ENCODE assay signal across 15 mouse cellular contexts in genomic region chr7:103910047-103910446, GRCm38 (mm10). TPM values are rescaled to one million over a fixed set of nuclear protein-coding genes. Genes with fewer than 3 reads are reported as not detected.
A peak's percentile ranks its signal among the peaks of the same experiment; 100 is the strongest.
DNase-seq lines count a peak whose midpoint lies in the region; ATAC-seq and TF ChIP-seq lines count a peak whose summit lies in the region.
"Had no signal": no experiment of that assay in that cellular context is flagged by ENCODE, and none has a peak within 500 bp of the region (broad histone marks: within the 10 kb centered on the region; RNA-seq: fewer than 3 reads in every experiment).

No protein-coding gene starts in this region.

- H3K4me3 ChIP-seq in heart, embryonic 12.5 days = no peak overlapping the region
- no peak overlapping the region for H3K4me3 ChIP-seq in C2C12 (ENCODE audit: insufficient read depth, poor library complexity, severe bottlenecking)
- no peak overlapping the region for H3K4me3 ChIP-seq in liver, embryonic 14.5 days (ENCODE audit: insufficient read depth in 1 of 2, low read depth in 2 of 2, low read length in 2 of 2)
- no peak overlapping the region for H3K4me3 ChIP-seq in midbrain, embryonic 10.5 days
- H3K4me3 ChIP-seq: embryonic facial prominence, embryonic 12.5 days; limb, embryonic 15.5 days had no signal

- H3K79me3 ChIP-seq in C2C12 (ENCODE audit: low read depth) = no peaks in the 10 kb centered on the region

- DNase-seq in heart, adult 8-10 months (ENCODE audit: low spot score) = no peak
- DNase-seq in liver, embryonic 14.5 days (ENCODE audit: low read depth in 3 of 3, low spot score in 3 of 3) = peak; percentile 80 to 91 (median 81)
- no peak for DNase-seq in urinary bladder, adult 2 months (ENCODE audit: low spot score)
- no peak for DNase-seq in ovary, postnatal 14 days (ENCODE audit: low spot score)
- DNase-seq in midbrain, embryonic 10.5 days (ENCODE audit: low spot score) = no peak
- DNase-seq: gastrocnemius, postnatal 25 days; kidney, postnatal 4 days had no signal

- no peak for TF ChIP-seq CTCF in C2C12 (IDR thresholded peaks at IDR 0.05; ENCODE audit: control insufficient read depth, insufficient read depth, insufficient read length)
- no peak for TF ChIP-seq CTCF in liver, embryonic 14.5 days (IDR thresholded peaks at IDR 0.05; ENCODE audit: low read depth)

- H3K4me1 ChIP-seq in heart, embryonic 12.5 days (replicated peaks) = peaks cover 14% of the 10 kb centered on the region
- peaks cover 56% of the 10 kb centered on the region in 2 experiments for H3K4me1 ChIP-seq in liver, embryonic 14.5 days (replicated peaks; ENCODE audit: control insufficient read depth in 2 of 2, insufficient read depth in 2 of 2, low read length in 1 of 2)
- H3K4me1 ChIP-seq in midbrain, embryonic 10.5 days = no peaks in the 10 kb centered on the region
- H3K4me1 ChIP-seq: embryonic facial prominence, embryonic 12.5 days; limb, embryonic 15.5 days had no signal

- H3K27ac ChIP-seq in heart, embryonic 12.5 days (ENCODE audit: poor library complexity, severe bottlenecking) = no peak overlapping the region
- H3K27ac ChIP-seq in liver, embryonic 14.5 days = peak overlapping the region; percentile 82
- no peak overlapping the region for H3K27ac ChIP-seq in midbrain, embryonic 10.5 days (replicated peaks)
- H3K27ac ChIP-seq: embryonic facial prominence, embryonic 12.5 days; limb, embryonic 15.5 days had no signal

- H3K27me3 ChIP-seq in heart, embryonic 12.5 days (replicated peaks) = peaks cover 7% of the 10 kb centered on the region; the same call in 1 of the 2 replicates
- no peaks in the 10 kb centered on the region for H3K27me3 ChIP-seq in C2C12 (ENCODE audit: control insufficient read depth, insufficient read depth, insufficient read length)
- no peaks in the 10 kb centered on the region for H3K27me3 ChIP-seq in liver, embryonic 14.5 days (ENCODE audit: control insufficient read depth, insufficient read depth, low read length)
- no peaks in the 10 kb centered on the region for H3K27me3 ChIP-seq in midbrain, embryonic 10.5 days (ENCODE audit: low read depth, poor library complexity, severe bottlenecking)
- H3K27me3 ChIP-seq: CH12.LX; embryonic facial prominence, embryonic 12.5 days; limb, embryonic 15.5 days had no signal

- H3ac ChIP-seq in C2C12 (ENCODE audit: control insufficient read depth, insufficient read length, low read depth) = no peak overlapping the region

- H3K36me3 ChIP-seq in heart, embryonic 12.5 days = no peaks in the 10 kb centered on the region
- no peaks in the 10 kb centered on the region for H3K36me3 ChIP-seq in C2C12 (ENCODE audit: control insufficient read depth, insufficient read depth)
- no peaks in the 10 kb centered on the region for H3K36me3 ChIP-seq in liver, embryonic 14.5 days (replicated peaks; ENCODE audit: control insufficient read depth, insufficient read depth, low read depth)
- no peaks in the 10 kb centered on the region for H3K36me3 ChIP-seq in midbrain, embryonic 10.5 days
- H3K36me3 ChIP-seq: embryonic facial prominence, embryonic 12.5 days; limb, embryonic 15.5 days had no signal

- 4% methylated on average over 3 of the region's 3 CpGs for WGBS in heart, embryonic 12.5 days
- 3% methylated on average over 3 of the region's 3 CpGs for WGBS in liver, embryonic 14.5 days (ENCODE audit: insufficient replicate concordance)
- WGBS in midbrain, embryonic 10.5 days = 52% methylated on average over 3 of the region's 3 CpGs

- no peak overlapping the region for H3K9ac ChIP-seq in heart, embryonic 12.5 days
- peak overlapping the region; percentile 57 for H3K9ac ChIP-seq in liver, embryonic 14.5 days (replicated peaks)
- H3K9ac ChIP-seq: embryonic facial prominence, embryonic 12.5 days; limb, embryonic 15.5 days had no signal

- peak; percentile 91 for ATAC-seq in heart, embryonic 12.5 days (ENCODE audit: insufficient number of reproducible peaks, low FRiP score)
- peak; percentile 89 for ATAC-seq in erythroblast, adult 5-6 weeks (replicated peaks; ENCODE audit: low FRiP score, poor library complexity, severe bottlenecking)
- ATAC-seq in liver, embryonic 14.5 days (ENCODE audit: insufficient read depth) = peak; percentile 96

- no peaks in the 10 kb centered on the region for H3K79me2 ChIP-seq in C2C12 (ENCODE audit: control insufficient read depth, insufficient read depth)

- H3K9me3 ChIP-seq in heart, embryonic 12.5 days (replicated peaks) = no peaks in the 10 kb centered on the region
- no peaks in the 10 kb centered on the region for H3K9me3 ChIP-seq in liver, embryonic 14.5 days (ENCODE audit: control insufficient read depth, low read length)
- H3K9me3 ChIP-seq in midbrain, embryonic 10.5 days (replicated peaks) = no peaks in the 10 kb centered on the region
- H3K9me3 ChIP-seq: embryonic facial prominence, embryonic 12.5 days; limb, embryonic 15.5 days had no signal

- TF ChIP-seq EP300 in liver, embryonic 14.5 days (IDR thresholded peaks at IDR 0.05; ENCODE audit: low read depth) = peak; percentile 99

- no peak overlapping the region for H3K4me2 ChIP-seq in heart, embryonic 12.5 days
- H3K4me2 ChIP-seq in liver, embryonic 14.5 days (ENCODE audit: low read depth) = peak overlapping the region; percentile 54
- H3K4me2 ChIP-seq: embryonic facial prominence, embryonic 12.5 days; limb, embryonic 15.5 days had no signal

TF ChIP-seq in C2C12, 6 proteins besides CTCF, POLR2A, EP300 and RAD21:
- TF ChIP-seq MYOG (IDR thresholded peaks at IDR 0.05; ENCODE audit: control insufficient read depth, extremely low read depth, insufficient read length) (no peak), MYOD1 (IDR thresholded peaks at IDR 0.05; ENCODE audit: control insufficient read depth, insufficient read length, low read depth) (peak; percentile 83)
TF ChIP-seq in C2C12: peak in this region for 1.

RNA-seq across cellular contexts. Expression of gene Olfr65, which starts 6.8 kb away (rescaled TPM):
- polyA plus RNA-seq in heart, embryonic 12.5 days (2016; fragmentation: Nextera tagmentation; extraction: Ambion mirVana) = not detected in 2 replicates
- total RNA-seq in heart, adult 8-10 months (2022) = not detected
- not detected for polyA plus RNA-seq in C2C12 (2012; fragmentation: generic; extraction: Trizol)
- total RNA-seq in erythroblast, adult 5-6 weeks (2015; ENCODE audit: low replicate concordance) = not detected in 2 replicates
- 0.28 TPM in 1 of 2 replicates, not detected in the other for total RNA-seq in erythroblast, adult 5-6 weeks (2017; ENCODE audit: low replicate concordance)
- polyA plus RNA-seq in liver, embryonic 14.5 days (2012; rRNA removed) = not detected in 2 replicates
- not detected in 2 replicates for polyA plus RNA-seq in liver, embryonic 14.5 days (2014; fragmentation: Nextera tagmentation; extraction: Ambion mirVana)
- not detected in 2 replicates for polyA plus RNA-seq in urinary bladder, adult 2 months (2012; rRNA removed)
- polyA plus RNA-seq in midbrain, embryonic 10.5 days (2016; fragmentation: Nextera tagmentation; extraction: Ambion mirVana) = not detected in 2 replicates
- total RNA-seq: adrenal gland, adult 18-20 months; CH12.LX; gastrocnemius, postnatal 25 days had no signal
- polyA plus RNA-seq: embryonic facial prominence, embryonic 12.5 days; limb, embryonic 15.5 days; neural tube, embryonic 14.5 days had no signal

RNA-seq across cellular contexts. Expression of gene Olfr64, which starts 15.8 kb away (rescaled TPM):
- not detected in 2 replicates for polyA plus RNA-seq in heart, embryonic 12.5 days (2016; fragmentation: Nextera tagmentation; extraction: Ambion mirVana)
- not detected for total RNA-seq in heart, adult 8-10 months (2022)
- not detected for polyA plus RNA-seq in C2C12 (2012; fragmentation: generic; extraction: Trizol)
- not detected in 2 replicates for total RNA-seq in erythroblast, adult 5-6 weeks (2015; ENCODE audit: low replicate concordance)
- 0.14 and 0.34 TPM in 2 replicates for total RNA-seq in erythroblast, adult 5-6 weeks (2017; ENCODE audit: low replicate concordance)
- polyA plus RNA-seq in liver, embryonic 14.5 days (2012; rRNA removed) = under 0.01 TPM in 1 of 2 replicates, not detected in the other
- polyA plus RNA-seq in liver, embryonic 14.5 days (2014; fragmentation: Nextera tagmentation; extraction: Ambion mirVana) = not detected in 2 replicates
- not detected in 2 replicates for polyA plus RNA-seq in urinary bladder, adult 2 months (2012; rRNA removed)
- not detected in 2 replicates for polyA plus RNA-seq in midbrain, embryonic 10.5 days (2016; fragmentation: Nextera tagmentation; extraction: Ambion mirVana)
- total RNA-seq: adrenal gland, adult 18-20 months; CH12.LX; gastrocnemius, postnatal 25 days had no signal
- polyA plus RNA-seq: embryonic facial prominence, embryonic 12.5 days; limb, embryonic 15.5 days; neural tube, embryonic 14.5 days had no signal

RNA-seq across cellular contexts. Expression of gene Olfr631, which starts 18.6 kb away (rescaled TPM):
- polyA plus RNA-seq in heart, embryonic 12.5 days (2016; fragmentation: Nextera tagmentation; extraction: Ambion mirVana) = not detected in 2 replicates
- not detected for total RNA-seq in heart, adult 8-10 months (2022)
- not detected for polyA plus RNA-seq in C2C12 (2012; fragmentation: generic; extraction: Trizol)
- 1.0 TPM in 1 of 2 replicates, not detected in the other for total RNA-seq in erythroblast, adult 5-6 weeks (2015; ENCODE audit: low replicate concordance)
- total RNA-seq in erythroblast, adult 5-6 weeks (2017; ENCODE audit: low replicate concordance) = 2.1 TPM in 1 of 2 replicates, not detected in the other
- polyA plus RNA-seq in liver, embryonic 14.5 days (2012; rRNA removed) = 0.84 and 0.95 TPM in 2 replicates
- 0.19 and 0.24 TPM in 2 replicates for polyA plus RNA-seq in liver, embryonic 14.5 days (2014; fragmentation: Nextera tagmentation; extraction: Ambion mirVana)
- polyA plus RNA-seq in urinary bladder, adult 2 months (2012; rRNA removed) = not detected in 2 replicates
- polyA plus RNA-seq in midbrain, embryonic 10.5 days (2016; fragmentation: Nextera tagmentation; extraction: Ambion mirVana) = not detected in 2 replicates
- total RNA-seq: adrenal gland, adult 18-20 months; CH12.LX; gastrocnemius, postnatal 25 days had no signal
- polyA plus RNA-seq: embryonic facial prominence, embryonic 12.5 days; limb, embryonic 15.5 days; neural tube, embryonic 14.5 days had no signal

RNA-seq across cellular contexts. Expression of gene Olfr66, which starts 24.0 kb away (rescaled TPM):
- polyA plus RNA-seq in heart, embryonic 12.5 days (2016; fragmentation: Nextera tagmentation; extraction: Ambion mirVana) = not detected in 2 replicates
- not detected for total RNA-seq in heart, adult 8-10 months (2022)
- polyA plus RNA-seq in C2C12 (2012; fragmentation: generic; extraction: Trizol) = not detected
- not detected in 2 replicates for total RNA-seq in erythroblast, adult 5-6 weeks (2015; ENCODE audit: low replicate concordance)
- not detected in 2 replicates for total RNA-seq in erythroblast, adult 5-6 weeks (2017; ENCODE audit: low replicate concordance)
- polyA plus RNA-seq in liver, embryonic 14.5 days (2012; rRNA removed) = 0.03 TPM in 1 of 2 replicates, not detected in the other
- polyA plus RNA-seq in liver, embryonic 14.5 days (2014; fragmentation: Nextera tagmentation; extraction: Ambion mirVana) = not detected in 2 replicates
- not detected in 2 replicates for polyA plus RNA-seq in urinary bladder, adult 2 months (2012; rRNA removed)
- polyA plus RNA-seq in midbrain, embryonic 10.5 days (2016; fragmentation: Nextera tagmentation; extraction: Ambion mirVana) = not detected in 2 replicates
- total RNA-seq: adrenal gland, adult 18-20 months; CH12.LX; gastrocnemius, postnatal 25 days had no signal
- polyA plus RNA-seq: embryonic facial prominence, embryonic 12.5 days; limb, embryonic 15.5 days; neural tube, embryonic 14.5 days had no signal

RNA-seq across cellular contexts. Expression of gene Olfr632, which starts 24.1 kb away (rescaled TPM):
- not detected in 2 replicates for polyA plus RNA-seq in heart, embryonic 12.5 days (2016; fragmentation: Nextera tagmentation; extraction: Ambion mirVana)
- total RNA-seq in heart, adult 8-10 months (2022) = not detected
- not detected for polyA plus RNA-seq in C2C12 (2012; fragmentation: generic; extraction: Trizol)
- total RNA-seq in erythroblast, adult 5-6 weeks (2015; ENCODE audit: low replicate concordance) = not detected in 2 replicates
- total RNA-seq in erythroblast, adult 5-6 weeks (2017; ENCODE audit: low replicate concordance) = 1.7 TPM in 1 of 2 replicates, not detected in the other
- 1.9 and 2.2 TPM in 2 replicates for polyA plus RNA-seq in liver, embryonic 14.5 days (2012; rRNA removed)
- 0.52 and 0.69 TPM in 2 replicates for polyA plus RNA-seq in liver, embryonic 14.5 days (2014; fragmentation: Nextera tagmentation; extraction: Ambion mirVana)
- not detected in 2 replicates for polyA plus RNA-seq in urinary bladder, adult 2 months (2012; rRNA removed)
- not detected in 2 replicates for polyA plus RNA-seq in midbrain, embryonic 10.5 days (2016; fragmentation: Nextera tagmentation; extraction: Ambion mirVana)
- total RNA-seq: adrenal gland, adult 18-20 months; CH12.LX; gastrocnemius, postnatal 25 days had no signal
- polyA plus RNA-seq: limb, embryonic 15.5 days; neural tube, embryonic 14.5 days had no signal

Comparison
In these comparisons a context has a peak if more than half of its experiments do, and no peak if none do; other contexts are left out.
1. DNase-seq: peak in liver, embryonic 14.5 days (3 of 3); none in heart, adult 8-10 months (single experiment), urinary bladder, adult 2 months (single experiment), ovary, postnatal 14 days (single experiment) and midbrain, embryonic 10.5 days (single experiment).
2. Peak in every context shown above with its lines, with median percentiles within 50 percentile points of each other: ATAC-seq.